In the genomic region with DNA sequence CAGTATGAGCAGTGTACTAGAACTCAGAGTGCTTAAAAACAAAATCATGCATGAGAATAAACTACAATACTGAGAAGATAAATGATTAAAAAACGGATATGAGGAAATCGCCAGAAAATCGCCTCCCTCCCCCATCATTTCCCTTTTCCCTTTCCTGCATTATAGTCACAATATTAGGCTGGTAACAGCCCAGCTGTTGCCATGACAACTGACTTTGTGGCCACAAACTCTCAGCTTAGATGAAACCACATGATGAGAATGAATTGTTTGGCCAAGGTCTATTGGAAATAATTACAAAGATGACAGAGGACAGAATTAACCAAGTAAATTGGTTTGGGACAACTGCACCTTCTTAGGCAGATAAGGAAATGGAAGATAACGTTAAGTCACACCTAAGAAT, we compare ENCODE assay signal across 23 mouse cellular contexts.
DNase-seq lines count a peak whose midpoint lies in the region; ATAC-seq and TF ChIP-seq lines count a peak whose summit lies in the region.
"Had no signal": no experiment of that assay in that cellular context is flagged by ENCODE, and none has a peak within 500 bp of the region (broad histone marks: within the 10 kb centered on the region; RNA-seq: fewer than 3 reads in every experiment).

No protein-coding gene starts in this region.

- H3K36me3 ChIP-seq in forebrain, embryonic 14.5 days (ENCODE audit: control insufficient read depth, insufficient read depth, low read length) = no peaks in the 10 kb centered on the region
- no peaks in the 10 kb centered on the region for H3K36me3 ChIP-seq in forebrain, embryonic 10.5 days (replicated peaks)
- H3K36me3 ChIP-seq in midbrain, postnatal 0 days (ENCODE audit: insufficient read depth, low read length) = no peaks in the 10 kb centered on the region
- H3K36me3 ChIP-seq: embryonic facial prominence, embryonic 13.5 days; heart, embryonic 13.5 days; hindbrain, embryonic 15.5 days; intestine, embryonic 15.5 days; limb, embryonic 13.5 days had no signal

- H3K4me3 ChIP-seq in forebrain, embryonic 14.5 days (ENCODE audit: low read depth, low read length) = no peak overlapping the region
- H3K4me3 ChIP-seq in forebrain, embryonic 10.5 days = no peak overlapping the region
- no peak overlapping the region for H3K4me3 ChIP-seq in midbrain, postnatal 0 days (ENCODE audit: low read depth, low read length)
- H3K4me3 ChIP-seq: embryonic facial prominence, embryonic 13.5 days; heart, embryonic 13.5 days; hindbrain, embryonic 15.5 days; intestine, embryonic 15.5 days; limb, embryonic 13.5 days had no signal

- peak; percentile 59 for DNase-seq in forebrain, embryonic 14.5 days (ENCODE audit: low spot score)
- DNase-seq in forebrain, embryonic 10.5 days (ENCODE audit: extremely low spot score, low spot score) = no peak
- DNase-seq in lung, postnatal 10 days = peak; percentile 4
- DNase-seq in lung, postnatal 36 days = no peak
- DNase-seq in brain, embryonic 14.5 days (ENCODE audit: low read depth) = peak; percentile 72
- DNase-seq in midbrain, postnatal 0 days (ENCODE audit: low spot score) = peak; percentile 58
- no peak for DNase-seq in right cerebral cortex, postnatal 4 days
- DNase-seq: adrenal gland, postnatal 14 days; cerebellum, adult 2 months; cerebellum, postnatal 14 days; forebrain, postnatal 0 days; heart, postnatal 14 days; kidney, adult 2 months; kidney, postnatal 4 days; thymus, adult 2 months; thymus, postnatal 4 days had no signal

- H3K9me3 ChIP-seq in forebrain, embryonic 14.5 days (replicated peaks; ENCODE audit: control insufficient read depth, low read length) = no peaks in the 10 kb centered on the region
- no peaks in the 10 kb centered on the region for H3K9me3 ChIP-seq in forebrain, embryonic 10.5 days
- no peaks in the 10 kb centered on the region for H3K9me3 ChIP-seq in midbrain, postnatal 0 days (ENCODE audit: low read length)
- H3K9me3 ChIP-seq: embryonic facial prominence, embryonic 13.5 days; heart, embryonic 13.5 days; hindbrain, embryonic 15.5 days; intestine, embryonic 15.5 days; limb, embryonic 13.5 days had no signal

- H3K27me3 ChIP-seq in forebrain, embryonic 14.5 days (replicated peaks; ENCODE audit: control insufficient read depth, insufficient read depth, low read length) = no peaks in the 10 kb centered on the region
- peaks cover 3% of the 10 kb centered on the region; the same call in 1 of the 2 replicates for H3K27me3 ChIP-seq in forebrain, embryonic 10.5 days (ENCODE audit: poor library complexity, severe bottlenecking)
- no peaks in the 10 kb centered on the region for H3K27me3 ChIP-seq in midbrain, postnatal 0 days (ENCODE audit: insufficient read depth, low read length)
- H3K27me3 ChIP-seq: embryonic facial prominence, embryonic 13.5 days; heart, embryonic 13.5 days; hindbrain, embryonic 15.5 days; intestine, embryonic 15.5 days; limb, embryonic 13.5 days had no signal

- H3K9ac ChIP-seq in forebrain, embryonic 14.5 days (ENCODE audit: low read length) = no peak overlapping the region
- no peak overlapping the region for H3K9ac ChIP-seq in midbrain, postnatal 0 days (replicated peaks; ENCODE audit: low read length, poor library complexity, severe bottlenecking)
- H3K9ac ChIP-seq: embryonic facial prominence, embryonic 13.5 days; forebrain, postnatal 0 days; heart, embryonic 13.5 days; hindbrain, embryonic 15.5 days; intestine, embryonic 15.5 days; limb, embryonic 13.5 days had no signal

- no peak overlapping the region for H3K27ac ChIP-seq in forebrain, embryonic 14.5 days (ENCODE audit: low read depth, low read length)
- no peak overlapping the region for H3K27ac ChIP-seq in forebrain, embryonic 10.5 days
- H3K27ac ChIP-seq in midbrain, postnatal 0 days (ENCODE audit: low read depth, low read length) = no peak overlapping the region
- H3K27ac ChIP-seq: embryonic facial prominence, embryonic 13.5 days; heart, embryonic 13.5 days; hindbrain, embryonic 15.5 days; intestine, embryonic 15.5 days; limb, embryonic 13.5 days had no signal

- H3K4me2 ChIP-seq in forebrain, embryonic 14.5 days (ENCODE audit: low read length) = no peak overlapping the region
- H3K4me2 ChIP-seq in midbrain, postnatal 0 days (ENCODE audit: low read depth, low read length, poor library complexity, severe bottlenecking) = no peak overlapping the region
- H3K4me2 ChIP-seq: embryonic facial prominence, embryonic 13.5 days; heart, embryonic 13.5 days; hindbrain, embryonic 15.5 days; intestine, embryonic 15.5 days; limb, embryonic 13.5 days; liver, embryonic 11.5 days had no signal

- WGBS in forebrain, embryonic 14.5 days = 73% methylated on average over 4 of the region's 4 CpGs
- 82% methylated on average over 4 of the region's 4 CpGs for WGBS in forebrain, embryonic 10.5 days
- 43% methylated on average over 4 of the region's 4 CpGs for WGBS in midbrain, postnatal 0 days

- no peaks in the 10 kb centered on the region for H3K4me1 ChIP-seq in forebrain, embryonic 14.5 days (ENCODE audit: control insufficient read depth, insufficient read depth, low read length)
- 0 out of 2 replicates have a peak, but pooled peaks cover 4% of the 10 kb centered on the region for H3K4me1 ChIP-seq in forebrain, embryonic 10.5 days
- no peaks in the 10 kb centered on the region; the same call in 1 of the 2 replicates for H3K4me1 ChIP-seq in midbrain, postnatal 0 days (ENCODE audit: insufficient read depth, low read length)
- H3K4me1 ChIP-seq: embryonic facial prominence, embryonic 13.5 days; heart, embryonic 13.5 days; hindbrain, embryonic 15.5 days; intestine, embryonic 15.5 days; limb, embryonic 13.5 days had no signal

- no peak for ATAC-seq in forebrain, embryonic 14.5 days
- ATAC-seq in midbrain, postnatal 0 days (ENCODE audit: low FRiP score) = no peak
- ATAC-seq: CD4-positive, CD25-positive, alpha-beta regulatory T cell, adult 4 months; forebrain, postnatal 0 days; intestine, embryonic 15.5 days had no signal

- no peak for TF ChIP-seq CTCF in brain, embryonic 14.5 days (IDR thresholded peaks at IDR 0.05; ENCODE audit: borderline replicate concordance, extremely low read depth, insufficient read depth, insufficient read length)
- no peak for TF ChIP-seq CTCF in midbrain, postnatal 0 days (IDR thresholded peaks at IDR 0.05)

- no peak for TF ChIP-seq POLR2A in brain, embryonic 14.5 days (IDR thresholded peaks at IDR 0.05; ENCODE audit: borderline replicate concordance, extremely low read depth, insufficient read depth, insufficient read length, poor library complexity, severe bottlenecking)

Comparison
In these comparisons a context has a peak if more than half of its experiments do, and no peak if none do; other contexts are left out.
1. DNase-seq: peak in forebrain, embryonic 14.5 days (single experiment), lung, postnatal 10 days (single experiment), brain, embryonic 14.5 days (single experiment) and midbrain, postnatal 0 days (single experiment); none in forebrain, embryonic 10.5 days (single experiment), lung, postnatal 36 days (single experiment) and right cerebral cortex, postnatal 4 days (single experiment).